Mouse (Mus musculus) forelimb bud, embryonic 11.5 days (tissue): ENCODE measurements around the gene Bag1.
"Not testable (repeated sequence)": the region's sequence is repeated elsewhere in the genome, so short reads cannot be mapped to it uniquely, and the experiment has no call there.

Source experiments
- DNase-seq: peaks from one replicate; pipeline ENCODE4 v3.0.0-alpha.2; 2012; ENCODE audit warnings: low read depth, low spot score

Bag1 gene

GRCm38 (mm10) chr4:40936175-40936839 lies 11.8 kb downstream of the Bag1 start:
- no peak for DNase-seq

- DNase-seq, result not testable (repeated sequence)
Measured at GRCm38 (mm10) chr4:40934369-40934768, 13.7 kb downstream of the Bag1 start.

- DNase-seq, result no peak
Measured at GRCm38 (mm10) chr4:40933694-40934093, 14.4 kb downstream of the Bag1 start.

- DNase-seq, result no peak
Measured at GRCm38 (mm10) chr4:40929046-40929445, 19.0 kb downstream of the Bag1 start.

DNA sequence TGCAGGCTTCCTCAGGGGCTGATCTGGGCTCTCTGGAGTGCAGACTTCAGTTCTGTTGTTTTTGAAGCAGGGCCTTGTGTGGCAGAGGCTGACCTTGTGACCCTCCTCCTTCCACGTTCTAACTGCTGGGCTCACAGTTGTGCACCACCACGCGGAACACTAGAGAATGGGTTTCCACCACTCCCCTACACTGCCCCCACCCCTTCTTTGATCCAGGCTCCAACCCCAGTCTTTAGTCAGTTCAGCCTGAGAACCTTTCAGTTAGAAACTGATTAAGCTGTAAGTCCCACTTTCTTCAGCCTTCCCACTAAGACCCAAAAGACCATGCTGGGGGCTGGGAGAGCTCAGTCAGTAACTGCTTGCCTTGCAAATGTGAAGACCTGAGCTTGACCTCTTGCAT lies 22.5 kb downstream of the Bag1 start:
- DNase-seq, result no peak

GRCm38 (mm10) chr4:40923087-40923651 lies 24.9 kb downstream of the Bag1 start:
- no peak for DNase-seq

DNA sequence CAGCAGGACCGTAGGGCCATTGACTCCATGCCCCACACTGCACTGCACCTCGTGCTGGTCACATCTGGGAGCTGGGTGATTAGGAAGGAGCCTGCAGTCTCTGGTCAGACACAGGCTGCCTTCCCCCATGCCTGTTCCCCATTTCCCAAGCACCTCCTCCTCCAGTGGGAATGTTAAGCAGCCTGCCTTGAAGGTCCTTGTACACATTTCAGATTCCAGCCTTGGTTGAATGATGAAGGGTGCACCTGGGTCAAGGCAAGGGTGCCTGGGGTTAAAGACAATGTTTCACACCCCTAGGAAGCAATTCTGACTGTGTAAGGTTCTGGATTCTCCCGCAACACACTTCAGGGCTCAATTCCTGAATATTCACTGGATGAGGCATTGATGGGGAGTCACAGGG lies 26.8 kb downstream of the Bag1 start:
- DNase-seq, result no peak

GRCm38 (mm10) chr4:40920576-40920975 lies 27.5 kb downstream of the Bag1 start:
- DNase-seq, result no peak

DNA sequence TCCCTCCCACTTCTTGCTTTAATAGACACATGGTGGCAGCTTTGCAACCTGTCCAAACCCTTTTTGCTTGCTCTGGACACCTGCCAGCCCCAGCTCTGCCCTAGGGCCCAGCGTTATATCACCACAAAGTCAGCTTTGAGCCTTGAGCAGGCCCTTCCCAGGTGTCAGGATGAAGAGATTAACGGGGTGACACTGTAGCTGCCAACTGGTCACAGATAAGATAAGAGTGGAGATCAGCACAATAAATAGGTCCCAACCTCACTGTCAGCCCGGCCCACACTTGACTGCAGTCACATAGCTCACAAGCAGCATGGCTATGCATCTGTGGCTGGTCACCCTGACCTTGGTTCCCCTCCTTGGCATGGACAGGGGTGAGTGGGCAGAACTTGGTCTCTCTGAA lies 28.3 kb downstream of the Bag1 start, which contains the start of gene Spink4:
Spink4 (plus strand) TSS at position 268 of the 400 bp plus-strand sequence.
- no peak for DNase-seq

- DNase-seq, result no peak
Measured at GRCm38 (mm10) chr4:40916592-40917155, 31.4 kb downstream of the Bag1 start.

GRCm38 (mm10) chr4:40915947-40916346 lies 32.1 kb downstream of the Bag1 start:
- DNase-seq, result no peak

GRCm38 (mm10) chr4:40914287-40914867 lies 33.7 kb downstream of the Bag1 start:
- DNase-seq, result no peak

DNA sequence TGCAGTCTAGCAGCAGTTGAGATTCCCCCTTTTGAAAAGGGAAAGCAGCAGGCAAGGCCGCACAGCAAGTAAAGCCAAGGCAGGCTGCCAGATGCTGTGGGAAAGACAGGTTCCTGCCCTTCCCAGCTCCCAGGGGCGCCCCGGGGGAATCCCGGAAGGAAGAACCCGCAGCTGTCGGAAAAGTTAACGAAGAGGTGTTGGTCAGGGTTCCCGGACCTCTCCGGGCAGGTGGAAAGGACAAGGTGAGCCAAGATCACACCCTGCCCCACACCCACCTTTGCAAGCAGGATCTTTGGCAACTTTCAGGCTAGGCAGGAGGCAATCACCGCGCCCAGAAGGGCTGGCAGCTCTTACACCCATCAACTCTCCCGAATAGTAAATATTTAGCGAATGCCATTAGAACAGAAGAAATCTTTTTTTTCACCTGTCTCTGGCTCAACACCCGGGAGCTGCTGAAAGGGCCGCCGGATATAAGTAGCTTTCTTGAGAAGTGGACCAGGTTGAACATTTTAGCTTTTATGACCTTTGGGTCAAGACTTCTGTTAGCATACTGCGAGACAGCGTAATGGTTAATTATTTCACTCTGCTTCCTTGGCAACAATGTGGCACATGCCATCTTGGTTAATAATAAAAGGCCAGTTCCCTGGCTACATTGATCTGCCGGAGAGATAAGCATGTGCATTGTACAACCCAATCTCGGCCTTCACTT lies 39.7 kb downstream of the Bag1 start:
- DNase-seq, result no peak

- no peak for DNase-seq
Measured at GRCm38 (mm10) chr4:40906298-40906697, 41.8 kb downstream of the Bag1 start.

DNA sequence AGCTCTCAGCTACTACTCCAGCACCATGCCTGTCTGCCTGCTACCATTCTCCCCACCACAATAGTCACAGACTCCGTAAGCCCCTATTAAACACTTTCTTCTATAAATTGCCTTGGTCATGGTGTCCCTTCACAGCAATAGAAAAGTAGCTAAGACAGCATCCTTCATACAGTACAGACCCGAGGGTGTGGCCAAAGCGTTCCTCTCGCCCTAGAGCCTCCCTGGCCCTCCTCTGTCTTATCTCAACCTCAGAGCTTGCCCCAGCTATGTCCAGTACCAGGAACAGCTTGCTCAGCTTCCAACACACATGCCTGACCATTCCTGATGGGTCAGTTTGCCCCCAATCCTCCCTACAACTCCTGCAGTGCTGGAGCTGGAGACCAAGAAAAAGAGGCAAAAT lies 47.5 kb downstream of the Bag1 start:
- no peak for DNase-seq

DNA sequence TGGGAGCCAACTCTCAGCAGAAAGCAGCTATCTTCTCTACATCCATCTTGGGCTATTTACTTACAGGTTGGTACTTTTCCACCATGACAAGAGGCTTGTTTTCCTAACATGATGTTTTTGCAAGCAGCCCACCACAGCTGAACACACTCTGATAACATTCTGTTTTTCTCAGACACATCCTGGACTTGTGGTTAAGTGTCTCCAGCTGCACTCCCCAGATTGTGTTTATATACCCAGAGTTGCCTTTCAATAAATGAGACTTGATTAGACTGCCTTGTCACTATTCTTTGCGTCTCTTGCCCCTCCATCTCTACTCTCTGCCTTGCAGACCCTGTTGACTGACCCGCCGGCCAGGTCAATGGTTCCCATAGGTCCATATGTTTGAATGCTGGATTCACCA lies 48.0 kb downstream of the Bag1 start:
- no peak for DNase-seq

DNA sequence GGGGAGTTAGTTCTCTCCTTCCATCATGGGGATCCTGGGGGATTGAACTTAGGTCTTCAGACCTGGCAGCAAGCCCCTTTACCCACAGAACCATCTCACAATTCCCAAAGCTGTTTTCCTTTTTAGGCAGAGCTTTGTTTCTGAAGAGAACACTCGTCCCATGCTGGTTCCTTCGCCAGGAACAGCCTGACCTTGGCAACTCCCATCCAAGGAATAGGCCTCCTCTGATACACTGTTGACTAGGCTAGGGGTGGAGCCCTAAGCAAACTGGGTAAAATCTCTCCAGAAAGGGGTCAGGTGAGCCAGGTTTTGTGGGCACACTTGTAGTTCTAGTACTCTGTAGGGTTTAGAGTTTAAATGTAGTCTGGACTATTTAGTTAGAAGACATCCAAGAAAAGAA lies 48.8 kb downstream of the Bag1 start:
- DNase-seq, result no peak

- no peak for DNase-seq
Measured at GRCm38 (mm10) chr4:40898476-40899044, 49.5 kb downstream of the Bag1 start.

GRCm38 (mm10) chr4:40895646-40896045 lies 52.4 kb downstream of the Bag1 start:
- DNase-seq, result no peak

DNA sequence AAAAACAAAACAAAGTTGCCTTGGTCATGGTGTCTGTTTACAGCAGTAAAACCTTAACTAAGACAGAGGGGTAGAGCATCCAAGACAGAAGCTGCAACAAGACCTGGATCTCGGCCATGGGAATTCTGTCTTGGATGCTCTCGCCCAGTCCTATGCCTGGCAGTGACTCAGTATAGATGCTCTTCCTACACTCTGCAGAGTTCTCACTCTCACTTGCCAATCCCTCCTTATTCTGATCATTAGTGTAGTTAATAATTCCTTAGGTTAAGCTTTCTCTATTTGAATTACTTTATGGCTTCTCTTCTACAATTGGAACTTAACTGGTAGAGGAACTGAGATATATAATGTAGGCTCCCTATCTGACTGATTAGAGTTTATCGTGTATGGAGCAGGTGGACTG lies 53.0 kb downstream of the Bag1 start:
- no peak for DNase-seq

DNA sequence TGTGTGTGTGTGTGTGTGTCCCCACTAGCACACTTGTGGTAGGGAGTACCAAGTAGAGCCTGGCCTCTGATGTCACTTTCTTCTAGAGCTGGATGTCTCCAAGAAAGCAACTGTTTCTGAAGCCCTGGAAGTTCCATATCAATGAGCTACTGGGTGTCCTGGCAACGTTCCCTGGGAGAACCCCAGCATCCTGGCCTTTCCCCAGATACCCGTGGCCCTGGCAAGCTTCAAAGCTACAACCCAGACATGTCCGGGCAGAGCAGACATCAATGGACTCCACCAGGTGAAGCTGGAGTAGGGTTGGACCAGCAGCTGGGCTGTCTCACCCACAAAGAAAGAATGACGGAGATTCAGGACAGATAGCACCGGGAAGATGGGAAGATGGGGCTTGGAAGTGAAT lies 56.9 kb downstream of the Bag1 start:
- DNase-seq, result no peak

GRCm38 (mm10) chr4:40889983-40890382 lies 58.1 kb downstream of the Bag1 start:
- no peak for DNase-seq
